Mouse (Mus musculus): ENCODE data around the gene Megf9. TPM values are rescaled to one million over a fixed set of nuclear protein-coding genes. Genes with fewer than 3 reads are reported as not detected.
A peak's percentile ranks its signal among the peaks of the same experiment; 100 is the strongest.

Gene Megf9
- total and polyA plus RNA-seq, 2 experiments: 8.6 to 9.9 TPM

DNA sequence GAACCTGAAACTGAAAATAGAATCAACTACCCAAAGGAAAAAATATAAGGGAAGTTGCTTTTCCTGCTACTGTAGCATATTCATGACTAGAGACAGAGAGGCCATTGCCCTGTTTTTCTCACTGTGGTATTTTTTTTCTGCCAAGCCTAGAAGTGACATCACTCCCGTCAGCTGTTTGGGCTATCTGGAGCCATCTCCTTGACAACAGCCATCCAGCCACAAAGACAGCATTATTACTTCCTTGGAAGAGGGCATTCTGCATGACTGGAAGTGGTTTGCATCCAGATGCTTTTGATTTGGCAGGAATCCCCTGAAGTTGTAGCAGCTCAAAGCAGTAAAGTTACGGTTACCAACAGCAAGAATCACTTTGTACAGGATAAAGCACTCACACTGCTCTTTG lies 122.7 kb downstream of the Megf9 start:
- Histone ChIP-seq H3K36me3 (ENCODE audit: control insufficient read depth, insufficient read depth, low read length) (no peaks in the 10 kb centered on the region), H3K4me1 (ENCODE audit: control insufficient read depth, insufficient read depth, low read length) (no peaks in the 10 kb centered on the region), H3K4me3 (ENCODE audit: insufficient read depth, low read depth, low read length) (no peak overlapping the region), H3K27me3 (ENCODE audit: control insufficient read depth, insufficient read depth, low read length) (no peaks in the 10 kb centered on the region), H3K27ac (replicated peaks; ENCODE audit: insufficient read depth, low read depth, low read length) (no peak overlapping the region), H3K9ac (ENCODE audit: low read depth, low read length) (no peak overlapping the region), H3K79me2 (ENCODE audit: control insufficient read depth, insufficient read depth, low read length) (no peaks in the 10 kb centered on the region)
- WGBS: 73% methylated on average over 2 of the region's 2 CpGs
- TF ChIP-seq POLR2A (IDR thresholded peaks at IDR 0.05; ENCODE audit: extremely low read depth, insufficient read depth, low read length): no peak
- peak; percentile 36 for DNase-seq (ENCODE audit: extremely low read depth, low read depth, low spot score)

- Histone ChIP-seq H3K27me3 (ENCODE audit: control insufficient read depth, insufficient read depth, low read length) (no peaks in the 10 kb centered on the region), H3K79me2 (ENCODE audit: control insufficient read depth, insufficient read depth, low read length) (no peaks in the 10 kb centered on the region), H3K36me3 (ENCODE audit: control insufficient read depth, insufficient read depth, low read length) (no peaks in the 10 kb centered on the region), H3K9ac (ENCODE audit: low read depth, low read length) (peak within 1 kb of the TSS; percentile 59), H3K27ac (replicated peaks; ENCODE audit: insufficient read depth, low read depth, low read length) (no peak within 1 kb of the TSS), H3K4me1 (ENCODE audit: control insufficient read depth, insufficient read depth, low read length) (no peaks in the 10 kb centered on the region), H3K4me3 (ENCODE audit: insufficient read depth, low read depth, low read length) (peak within 1 kb of the TSS; percentile 84)
- under 1% methylated on average over 55 of the region's 55 CpGs for WGBS
- 0 out of 2 replicates have a peak, but pooled peaks have one; percentile 4 for TF ChIP-seq POLR2A (IDR thresholded peaks at IDR 0.05; ENCODE audit: extremely low read depth, insufficient read depth, low read length)
- 0 out of 2 replicates have a peak, but pooled peaks have one; percentile 2 for TF ChIP-seq CTCF (IDR thresholded peaks at IDR 0.05; ENCODE audit: low read depth, low read length)
- DNase-seq (ENCODE audit: extremely low read depth, low read depth, low spot score): peak; percentile 93
Observed at GRCm38 (mm10) chr4:70409994-70410721, 124.6 kb downstream of the Megf9 start, which contains the start of gene Cdk5rap2. Gene Cdk5rap2 (minus strand): TSS chr4:70410443.

GRCm38 (mm10) chr4:70409456-70409855 lies 125.3 kb downstream of the Megf9 start:
- Histone ChIP-seq H3K79me2 (ENCODE audit: control insufficient read depth, insufficient read depth, low read length) (no peaks in the 10 kb centered on the region), H3K4me3 (ENCODE audit: insufficient read depth, low read depth, low read length) (peak overlapping the region; percentile 84; the same call in 1 of the 2 replicates), H3K27ac (replicated peaks; ENCODE audit: insufficient read depth, low read depth, low read length) (no peak overlapping the region), H3K4me1 (ENCODE audit: control insufficient read depth, insufficient read depth, low read length) (no peaks in the 10 kb centered on the region), H3K36me3 (ENCODE audit: control insufficient read depth, insufficient read depth, low read length) (no peaks in the 10 kb centered on the region), H3K27me3 (ENCODE audit: control insufficient read depth, insufficient read depth, low read length) (no peaks in the 10 kb centered on the region), H3K9ac (ENCODE audit: low read depth, low read length) (no peak overlapping the region)
- WGBS: 24% methylated on average over 9 of the region's 9 CpGs
- TF ChIP-seq CTCF (IDR thresholded peaks at IDR 0.05; ENCODE audit: low read depth, low read length) (no peak), POLR2A (IDR thresholded peaks at IDR 0.05; ENCODE audit: extremely low read depth, insufficient read depth, low read length) (no peak)
- no peak for DNase-seq (ENCODE audit: extremely low read depth, low read depth, low spot score)

- 78% methylated on average over 9 of the region's 9 CpGs for WGBS
- Histone ChIP-seq H3K4me1 (ENCODE audit: control insufficient read depth, insufficient read depth, low read length) (no peaks in the 10 kb centered on the region), H3K27me3 (ENCODE audit: control insufficient read depth, insufficient read depth, low read length) (no peaks in the 10 kb centered on the region), H3K4me3 (ENCODE audit: insufficient read depth, low read depth, low read length) (no peak overlapping the region), H3K9ac (ENCODE audit: low read depth, low read length) (no peak overlapping the region), H3K36me3 (ENCODE audit: control insufficient read depth, insufficient read depth, low read length) (no peaks in the 10 kb centered on the region), H3K79me2 (ENCODE audit: control insufficient read depth, insufficient read depth, low read length) (no peaks in the 10 kb centered on the region), H3K27ac (replicated peaks; ENCODE audit: insufficient read depth, low read depth, low read length) (no peak overlapping the region)
- DNase-seq (ENCODE audit: extremely low read depth, low read depth, low spot score): no peak
- 0 out of 2 replicates have a peak, but pooled peaks have one; percentile 10 for TF ChIP-seq CTCF (IDR thresholded peaks at IDR 0.05; ENCODE audit: low read depth, low read length)
- TF ChIP-seq POLR2A (IDR thresholded peaks at IDR 0.05; ENCODE audit: extremely low read depth, insufficient read depth, low read length): no peak
Observed at GRCm38 (mm10) chr4:70402109-70402819, 132.5 kb downstream of the Megf9 start.

GRCm38 (mm10) chr4:70399476-70399875 lies 135.3 kb downstream of the Megf9 start:
- Histone ChIP-seq H3K36me3 (ENCODE audit: control insufficient read depth, insufficient read depth, low read length) (no peaks in the 10 kb centered on the region), H3K79me2 (ENCODE audit: control insufficient read depth, insufficient read depth, low read length) (no peaks in the 10 kb centered on the region), H3K4me1 (ENCODE audit: control insufficient read depth, insufficient read depth, low read length) (no peaks in the 10 kb centered on the region), H3K4me3 (ENCODE audit: insufficient read depth, low read depth, low read length) (no peak overlapping the region), H3K27ac (replicated peaks; ENCODE audit: insufficient read depth, low read depth, low read length) (no peak overlapping the region), H3K9ac (ENCODE audit: low read depth, low read length) (no peak overlapping the region), H3K27me3 (ENCODE audit: control insufficient read depth, insufficient read depth, low read length) (no peaks in the 10 kb centered on the region)
- 93% methylated on average over 5 of the region's 5 CpGs for WGBS
- DNase-seq (ENCODE audit: extremely low read depth, low read depth, low spot score): no peak
- no peak for TF ChIP-seq POLR2A (IDR thresholded peaks at IDR 0.05; ENCODE audit: extremely low read depth, insufficient read depth, low read length)
- no peak for TF ChIP-seq CTCF (IDR thresholded peaks at IDR 0.05; ENCODE audit: low read depth, low read length)
